Mouse (Mus musculus) embryonic fibroblast, embryonic 13.5 days (primary cell): ENCODE results near the gene Hist1h4j.

Source experiments
- CTCF ChIP-seq: IDR thresholded peaks from 2 replicates; pipeline ENCODE4 v1.5.1; 2011; ENCODE audit warnings: mild to moderate bottlenecking, control low read depth, low read length, moderate library complexity, borderline replicate concordance; ENCODE audit not compliant: insufficient read depth
- POLR2A ChIP-seq: IDR thresholded peaks from 2 replicates; pipeline ENCODE4 v1.6.1; 2011; ENCODE audit warnings: low read depth, mild to moderate bottlenecking, control low read depth, low read length, moderate library complexity

GRCm38 (mm10) chr13:21752356-21752755, 17.5 kb downstream of the Hist1h4j start:
- no peak for TF ChIP-seq POLR2A
- TF ChIP-seq CTCF: no peak
